Mouse (Mus musculus) intestine, embryonic 15.5 days (tissue): Measurements from ENCODE around the gene Slc39a11. TPM values are rescaled to one million over a fixed set of nuclear protein-coding genes. Genes with fewer than 3 reads are reported as not detected.

Experiments used
- ATAC-seq: fragments of 200-750 bp; cut with Nextera tagmentation; 2 replicates; pipeline ENCODE4 v1.8.0; 2017; ENCODE audit warnings: moderate TSS enrichment, moderate library complexity
- H3K27ac ChIP-seq: fragments of 300-500 bp; sonication (generic); 2 replicates; pipeline ENCODE4 v1.5.1; 2015; ENCODE audit warnings: mild to moderate bottlenecking, inconsistent platforms
- H3K27me3 ChIP-seq: fragments of 300-500 bp; sonication (generic); replicated peaks from 2 replicates; pipeline ENCODE4 v1.6.1; 2015; ENCODE audit warnings: inconsistent platforms
- H3K36me3 ChIP-seq: fragments of 300-500 bp; sonication (generic); 2 replicates; pipeline ENCODE4 v1.6.1; 2015; ENCODE audit warnings: inconsistent platforms
- H3K4me1 ChIP-seq: fragments of 300-500 bp; sonication (generic); replicated peaks from 2 replicates; pipeline ENCODE4 v1.6.1; 2015; ENCODE audit warnings: inconsistent platforms
- H3K4me2 ChIP-seq: fragments of 300-500 bp; sonication (generic); replicated peaks from 2 replicates; pipeline ENCODE4 v1.6.1; 2015; ENCODE audit warnings: mild to moderate bottlenecking, inconsistent platforms
- H3K4me3 ChIP-seq: fragments of 300-500 bp; sonication (generic); replicated peaks from 2 replicates; pipeline ENCODE4 v1.5.1; 2015; ENCODE audit warnings: inconsistent platforms
- H3K9ac ChIP-seq: fragments of 300-500 bp; sonication (generic); 2 replicates; pipeline ENCODE4 v1.6.1; 2015; ENCODE audit warnings: inconsistent platforms
- H3K9me3 ChIP-seq: fragments of 300-500 bp; sonication (generic); 2 replicates; pipeline ENCODE4 v1.6.1; 2016; ENCODE audit warnings: inconsistent platforms
- WGBS: fragments of 180-500 bp; shearing (Covaris S2); methylation state at CpG from one replicate; pipeline ENCODE4 v1.1.7; 2015; 5-methylcytosine and 5-hydroxymethylcytosine counted together
- polyA plus RNA-seq: library from polyadenylated mRNA; unstranded; fragments of >200 nt; fragmentation: Nextera tagmentation; extraction: Ambion mirVana; gene quantifications from 2 replicates; pipeline ENCODE4 v1.2.1, GENCODE M21; 2015

Slc39a11 gene
- polyA plus RNA-seq, 1 experiment from 2014 or later: 40.8 TPM

DNA sequence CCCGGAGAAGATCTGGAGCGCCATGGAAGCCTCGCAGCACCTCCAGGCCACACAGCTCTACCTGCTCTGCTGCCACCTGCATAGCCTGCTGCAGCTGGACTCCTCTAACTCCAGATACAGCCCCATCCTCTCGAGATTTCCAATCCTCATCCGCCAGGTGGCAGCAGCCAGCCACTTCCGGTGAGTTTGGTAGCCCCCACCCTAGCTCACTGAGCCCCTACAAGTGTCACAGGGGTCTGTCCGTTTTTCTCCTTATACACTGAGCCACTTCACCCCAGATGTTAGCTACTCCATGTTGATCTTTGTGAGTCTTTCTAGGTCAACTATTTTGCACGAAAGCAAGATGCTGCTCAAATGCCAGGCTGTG lies 2.0 kb upstream of the Slc39a11 start:
- Histone ChIP-seq H3K36me3 (peaks cover 36% of the 10 kb centered on the region), H3K27ac (no peak overlapping the region; the same call in 1 of the 2 replicates), H3K4me1 (peaks cover 19% of the 10 kb centered on the region), H3K4me2 (peak overlapping the region; percentile 1; the same call in 1 of the 2 replicates), H3K27me3 (no peaks in the 10 kb centered on the region), H3K4me3 (no peak overlapping the region), H3K9ac (no peak overlapping the region), H3K9me3 (no peaks in the 10 kb centered on the region)
- ATAC-seq: 0 out of 2 replicates have a peak, but pooled peaks have one; percentile 11
- 45% methylated on average over 8 of the region's 8 CpGs for WGBS

DNA sequence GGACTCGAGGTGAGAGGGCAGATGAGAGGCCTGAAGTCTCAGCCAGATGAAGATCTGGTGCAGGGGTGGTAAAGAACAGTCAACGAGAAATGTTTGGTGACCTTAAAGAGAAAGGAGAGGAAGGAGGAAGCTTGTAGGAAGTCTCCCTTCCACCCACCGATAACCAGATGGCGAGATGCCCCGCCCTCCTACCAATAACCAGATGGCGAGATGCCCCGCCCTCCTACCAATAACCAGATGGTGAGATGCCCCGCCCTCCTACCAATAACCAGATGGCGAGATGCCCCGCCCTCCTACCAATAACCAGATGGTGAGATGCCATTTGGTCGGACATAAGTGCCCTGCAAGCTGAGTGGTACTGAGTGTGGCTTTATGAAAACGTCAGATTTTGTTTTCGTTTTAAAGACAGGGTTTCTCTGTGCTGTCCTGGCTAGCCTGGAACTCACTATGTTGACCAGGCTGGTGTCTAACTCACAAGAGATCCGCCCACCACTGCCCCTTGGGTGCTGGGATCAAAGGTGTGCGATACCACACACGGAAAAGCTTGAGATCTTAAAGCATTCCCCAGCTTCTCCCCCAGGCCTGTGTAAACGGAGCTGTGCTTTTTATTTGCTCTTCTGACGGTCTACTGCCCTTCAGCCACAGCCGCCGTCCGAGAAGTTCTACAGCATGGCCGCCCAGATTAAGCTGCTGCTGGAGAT lies 1.5 kb upstream of the Slc39a11 start:
- H3K9me3 ChIP-seq: no peaks in the 10 kb centered on the region
- peaks cover 19% of the 10 kb centered on the region for H3K4me1 ChIP-seq
- 0 out of 2 replicates have a peak, but pooled peaks have one; percentile 12 for ATAC-seq
- H3K4me3 ChIP-seq: no peak overlapping the region
- H3K4me2 ChIP-seq: peak overlapping the region; percentile 37
- H3K27ac ChIP-seq: peak overlapping the region; percentile 56
- no peaks in the 10 kb centered on the region for H3K27me3 ChIP-seq
- H3K9ac ChIP-seq: no peak overlapping the region
- H3K36me3 ChIP-seq: peaks cover 31% of the 10 kb centered on the region
- 58% methylated on average over 22 of the region's 22 CpGs for WGBS

DNA sequence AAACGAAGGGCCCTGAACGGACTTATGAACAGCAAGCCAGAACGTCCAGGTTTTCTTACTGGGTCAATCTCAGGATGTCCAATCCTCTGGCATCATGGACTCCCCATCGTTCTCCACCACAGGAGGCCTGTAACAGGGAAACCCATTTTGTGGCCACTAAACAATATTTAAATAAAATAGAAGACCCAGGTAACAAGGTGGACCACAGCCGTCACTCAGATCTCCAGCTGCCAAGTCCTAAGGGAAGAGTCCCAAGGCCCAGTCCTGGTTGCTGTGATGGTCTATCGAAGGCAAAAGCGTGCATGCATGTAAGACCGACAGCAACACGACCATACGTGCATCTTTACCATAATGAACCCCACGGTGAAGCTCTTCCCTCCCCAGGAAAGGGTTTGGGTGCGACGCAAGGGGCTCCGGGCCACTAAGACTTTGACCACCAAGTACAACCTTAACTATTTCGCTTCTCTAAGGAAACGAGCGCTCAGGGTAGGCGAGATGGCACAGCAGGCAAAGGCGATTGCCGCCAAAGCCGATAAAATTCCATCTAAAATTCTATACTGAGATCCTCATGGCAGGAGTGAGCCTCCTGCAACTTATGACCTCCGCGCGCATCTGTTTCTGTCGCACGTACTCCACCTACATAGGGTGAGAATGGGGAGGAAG lies 1.1 kb downstream of the Slc39a11 start, which contains the start of gene Cog1:
Gene Cog1 (plus strand): TSS at position 480 of the 663 bp plus-strand sequence.
- 40% methylated on average over 26 of the region's 26 CpGs for WGBS
- Histone ChIP-seq H3K9me3 (no peaks in the 10 kb centered on the region), H3K4me1 (peaks cover 19% of the 10 kb centered on the region), H3K4me3 (peak within 1 kb of the TSS; percentile 92), H3K27ac (peak within 1 kb of the TSS; percentile 81), H3K4me2 (peak within 1 kb of the TSS; percentile 76), H3K27me3 (no peaks in the 10 kb centered on the region), H3K36me3 (peaks cover 18% of the 10 kb centered on the region), H3K9ac (peak within 1 kb of the TSS; percentile 97)
- no peak for ATAC-seq

DNA sequence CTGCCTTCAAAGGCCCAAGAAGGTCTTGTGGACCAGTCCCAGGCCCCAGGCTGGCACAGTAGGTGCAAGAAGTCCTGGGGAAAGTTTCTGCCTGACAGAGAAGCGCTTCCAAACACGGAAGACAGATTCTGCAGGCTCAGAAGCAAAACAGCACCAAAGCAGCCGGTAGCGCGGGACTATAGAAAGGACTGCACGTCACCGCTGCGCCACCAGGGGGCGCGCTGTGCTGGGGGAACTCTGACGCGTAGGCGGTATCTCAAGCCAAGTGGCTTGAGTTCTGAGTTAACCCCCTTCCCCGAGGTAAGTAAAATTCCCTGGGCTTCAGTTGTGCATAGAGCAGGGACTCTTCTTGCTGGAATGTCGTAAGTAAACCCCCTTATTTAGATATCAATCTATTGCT lies 1.7 kb downstream of the Slc39a11 start:
- 4% methylated on average over 15 of the region's 15 CpGs for WGBS
- Histone ChIP-seq H3K36me3 (peaks cover 13% of the 10 kb centered on the region), H3K4me1 (peaks cover 19% of the 10 kb centered on the region), H3K27me3 (no peaks in the 10 kb centered on the region), H3K9me3 (no peaks in the 10 kb centered on the region), H3K4me2 (peak overlapping the region; percentile 76; the same call in 1 of the 2 replicates), H3K27ac (no peak overlapping the region), H3K9ac (no peak overlapping the region), H3K4me3 (no peak overlapping the region)
- ATAC-seq: 0 out of 2 replicates have a peak, but pooled peaks have one; percentile 9

DNA sequence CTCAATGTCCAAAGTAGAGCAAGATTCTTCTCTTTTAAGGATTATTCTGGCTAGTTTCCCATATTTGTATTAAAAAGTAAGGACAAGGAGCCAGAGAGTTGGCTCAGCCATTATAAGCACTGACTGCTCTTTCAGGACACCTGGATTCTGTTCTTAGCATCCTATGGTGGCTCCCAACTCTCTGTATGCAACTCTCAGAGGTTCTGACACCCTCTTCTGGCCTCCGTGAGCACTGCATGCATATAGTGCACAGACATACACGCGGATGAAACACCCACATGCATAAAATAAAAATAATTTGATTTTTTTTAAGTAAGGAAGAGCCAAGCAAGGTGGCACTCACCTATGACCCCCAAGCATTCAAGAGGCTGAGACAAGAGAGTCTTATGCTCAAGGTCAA lies 4.7 kb downstream of the Slc39a11 start:
- H3K4me3 ChIP-seq: no peak overlapping the region
- no peak for ATAC-seq
- 91% methylated on average over 3 of the region's 3 CpGs for WGBS
- H3K27me3 ChIP-seq: no peaks in the 10 kb centered on the region
- no peak overlapping the region for H3K9ac ChIP-seq
- peaks cover 11% of the 10 kb centered on the region for H3K4me1 ChIP-seq
- H3K9me3 ChIP-seq: no peaks in the 10 kb centered on the region
- no peaks in the 10 kb centered on the region for H3K36me3 ChIP-seq
- H3K4me2 ChIP-seq: no peak overlapping the region
- H3K27ac ChIP-seq: no peak overlapping the region

DNA sequence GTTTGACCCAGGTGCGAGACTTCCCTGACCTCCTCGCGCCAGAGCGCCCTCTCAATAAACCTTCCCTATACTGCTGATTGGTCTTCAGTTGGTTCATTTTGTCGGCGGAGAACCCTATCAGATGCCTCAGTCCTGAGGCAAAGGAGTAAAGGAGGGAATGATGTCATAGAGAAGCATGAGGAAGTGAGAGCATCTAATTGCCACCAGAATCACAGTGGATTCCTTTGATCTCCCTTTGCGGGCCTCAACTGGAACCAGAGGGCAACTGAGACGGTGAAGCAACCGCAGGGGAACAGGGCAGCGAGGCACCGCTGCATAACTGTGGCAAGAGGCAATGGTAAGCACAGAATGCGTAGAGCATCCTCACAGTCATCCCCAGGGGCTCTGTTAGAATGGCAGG lies 11.2 kb downstream of the Slc39a11 start:
- Histone ChIP-seq H3K4me1 (no peaks in the 10 kb centered on the region), H3K9ac (no peak overlapping the region), H3K4me2 (no peak overlapping the region), H3K4me3 (no peak overlapping the region), H3K36me3 (no peaks in the 10 kb centered on the region), H3K27me3 (no peaks in the 10 kb centered on the region), H3K9me3 (no peaks in the 10 kb centered on the region), H3K27ac (no peak overlapping the region)
- 86% methylated on average over 12 of the region's 12 CpGs for WGBS
- ATAC-seq: no peak; the same call in 1 of the 2 replicates

DNA sequence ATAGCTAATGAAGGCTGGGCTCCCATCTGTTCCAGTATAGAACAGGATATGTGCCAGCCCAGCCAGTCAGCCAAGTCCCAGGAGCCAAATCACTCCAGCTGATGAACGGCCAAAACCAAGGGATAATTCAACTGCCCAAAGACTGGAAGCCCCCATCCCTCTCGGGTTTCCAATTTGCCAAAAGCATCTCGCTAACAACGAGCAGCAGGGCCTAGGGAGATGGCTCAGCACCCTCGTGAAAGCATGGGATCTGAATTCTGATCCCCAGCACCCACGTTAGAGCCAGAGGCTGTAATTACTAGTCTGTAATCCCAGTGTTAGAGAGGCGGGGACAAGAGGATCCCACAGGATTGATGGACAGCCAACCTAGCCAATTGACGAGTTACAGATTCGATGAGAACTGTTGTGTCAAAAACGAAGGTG lies 15.2 kb downstream of the Slc39a11 start:
- no peaks in the 10 kb centered on the region for H3K4me1 ChIP-seq
- H3K27me3 ChIP-seq: no peaks in the 10 kb centered on the region
- H3K4me2 ChIP-seq: no peak overlapping the region
- no peak overlapping the region for H3K27ac ChIP-seq
- no peaks in the 10 kb centered on the region for H3K36me3 ChIP-seq
- H3K9me3 ChIP-seq: no peaks in the 10 kb centered on the region
- WGBS: 78% methylated on average over 10 of the region's 10 CpGs
- H3K9ac ChIP-seq: no peak overlapping the region
- ATAC-seq: no peak
- no peak overlapping the region for H3K4me3 ChIP-seq

DNA sequence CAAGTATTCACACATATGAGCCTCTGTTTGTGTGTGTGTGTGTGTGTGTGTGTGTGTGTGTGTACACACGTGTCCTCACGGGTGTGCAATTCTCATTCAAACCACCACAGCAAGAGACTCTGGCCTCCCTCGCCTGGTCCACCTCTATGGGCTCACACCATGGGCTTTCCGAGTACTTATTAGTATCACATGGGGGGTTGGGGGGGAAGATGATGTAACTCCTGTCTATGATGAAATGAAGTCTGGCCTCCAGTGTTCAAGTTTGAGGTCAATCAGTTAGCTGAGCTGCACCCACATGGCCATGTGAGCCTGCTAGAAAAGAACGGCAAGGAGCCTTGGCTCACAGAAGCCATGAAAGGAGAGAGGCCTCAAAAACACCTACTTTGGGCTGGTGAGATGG lies 16.5 kb downstream of the Slc39a11 start:
- H3K4me3 ChIP-seq: no peak overlapping the region
- H3K27ac ChIP-seq: no peak overlapping the region
- no peak for ATAC-seq
- H3K4me2 ChIP-seq: no peak overlapping the region
- H3K4me1 ChIP-seq: no peaks in the 10 kb centered on the region
- 90% methylated on average over 5 of the region's 5 CpGs for WGBS
- no peaks in the 10 kb centered on the region for H3K36me3 ChIP-seq
- no peaks in the 10 kb centered on the region for H3K9me3 ChIP-seq
- no peaks in the 10 kb centered on the region for H3K27me3 ChIP-seq
- no peak overlapping the region for H3K9ac ChIP-seq

DNA sequence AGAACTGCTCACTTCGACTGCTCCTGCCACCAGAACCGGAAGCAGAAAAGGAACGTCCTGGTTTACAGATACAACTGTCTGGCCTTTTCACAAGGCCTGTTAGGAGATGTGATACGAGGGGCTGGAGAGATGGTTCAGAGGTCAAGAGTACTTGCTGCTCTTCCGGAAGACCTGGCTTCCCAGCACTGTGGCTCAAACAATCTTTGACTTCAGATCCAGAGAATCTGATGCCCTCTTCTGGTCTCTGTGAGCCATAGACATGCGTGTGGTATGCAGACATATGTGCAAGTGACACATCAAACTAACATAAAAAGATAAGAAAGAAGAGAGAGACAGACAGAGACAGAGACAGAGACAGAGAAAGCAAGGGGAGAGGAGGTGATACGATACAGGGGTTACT lies 17.6 kb downstream of the Slc39a11 start:
- H3K36me3 ChIP-seq: no peaks in the 10 kb centered on the region
- H3K4me1 ChIP-seq: no peaks in the 10 kb centered on the region
- no peaks in the 10 kb centered on the region for H3K27me3 ChIP-seq
- peak; percentile 56 for ATAC-seq
- H3K9ac ChIP-seq: no peak overlapping the region
- WGBS: 55% methylated on average over 7 of the region's 7 CpGs
- no peak overlapping the region for H3K4me3 ChIP-seq
- peak overlapping the region; percentile 55; the same call in 1 of the 2 replicates for H3K27ac ChIP-seq
- H3K4me2 ChIP-seq: peak overlapping the region; percentile 43; the same call in 1 of the 2 replicates
- no peaks in the 10 kb centered on the region for H3K9me3 ChIP-seq

DNA sequence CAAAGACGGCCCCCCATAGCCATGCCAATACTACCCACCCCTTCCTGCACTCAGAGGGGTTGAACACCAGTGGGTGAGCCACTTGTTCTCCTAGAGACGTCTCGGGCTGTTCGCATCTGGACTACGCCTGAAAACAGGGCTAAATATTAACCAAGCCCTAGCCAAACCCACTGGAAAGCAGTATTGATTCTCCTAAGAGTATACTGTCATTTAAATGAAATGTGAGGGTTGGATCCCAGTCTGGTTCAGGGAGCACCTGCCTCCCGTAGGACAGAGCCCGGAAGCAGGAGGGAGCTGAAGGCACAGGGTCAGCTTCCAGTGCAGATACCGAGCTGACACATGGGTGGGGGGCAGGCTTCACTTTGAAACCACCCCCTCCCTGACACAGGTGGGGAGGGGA lies 18.0 kb downstream of the Slc39a11 start:
- Histone ChIP-seq H3K27me3 (no peaks in the 10 kb centered on the region), H3K4me2 (peak overlapping the region; percentile 43; the same call in 1 of the 2 replicates), H3K27ac (peak overlapping the region; percentile 55; the same call in 1 of the 2 replicates), H3K36me3 (no peaks in the 10 kb centered on the region), H3K4me3 (no peak overlapping the region), H3K4me1 (no peaks in the 10 kb centered on the region), H3K9me3 (no peaks in the 10 kb centered on the region), H3K9ac (no peak overlapping the region)
- WGBS: 54% methylated on average over 8 of the region's 8 CpGs
- peak; percentile 89 for ATAC-seq

DNA sequence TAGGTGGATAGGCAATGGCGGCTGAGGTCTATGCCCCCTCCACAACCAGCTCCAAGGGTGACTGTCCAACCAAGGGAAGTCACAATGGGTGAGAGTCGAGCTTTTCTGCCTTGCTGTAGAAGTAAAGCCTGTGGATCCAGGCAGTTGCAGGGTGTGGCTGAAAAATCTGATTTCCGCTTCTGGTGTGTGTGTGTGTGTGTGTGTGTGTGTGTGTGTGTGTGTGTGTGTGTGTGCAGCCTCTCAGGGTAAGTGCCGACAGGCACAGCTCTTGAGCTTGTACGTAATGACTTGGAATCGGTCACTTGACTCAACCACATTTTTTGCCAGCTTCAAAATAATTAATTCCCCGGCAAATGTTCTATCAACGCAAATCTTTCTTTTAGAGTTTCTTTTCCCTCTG lies 18.6 kb downstream of the Slc39a11 start:
- ATAC-seq: peak; percentile 64
- H3K27me3 ChIP-seq: no peaks in the 10 kb centered on the region
- no peak overlapping the region; the same call in 1 of the 2 replicates for H3K27ac ChIP-seq
- H3K9ac ChIP-seq: no peak overlapping the region
- no peak overlapping the region for H3K4me3 ChIP-seq
- no peaks in the 10 kb centered on the region for H3K36me3 ChIP-seq
- no peaks in the 10 kb centered on the region for H3K4me1 ChIP-seq
- WGBS: 64% methylated on average over 8 of the region's 8 CpGs
- peak overlapping the region; percentile 43 for H3K4me2 ChIP-seq
- H3K9me3 ChIP-seq: no peaks in the 10 kb centered on the region

DNA sequence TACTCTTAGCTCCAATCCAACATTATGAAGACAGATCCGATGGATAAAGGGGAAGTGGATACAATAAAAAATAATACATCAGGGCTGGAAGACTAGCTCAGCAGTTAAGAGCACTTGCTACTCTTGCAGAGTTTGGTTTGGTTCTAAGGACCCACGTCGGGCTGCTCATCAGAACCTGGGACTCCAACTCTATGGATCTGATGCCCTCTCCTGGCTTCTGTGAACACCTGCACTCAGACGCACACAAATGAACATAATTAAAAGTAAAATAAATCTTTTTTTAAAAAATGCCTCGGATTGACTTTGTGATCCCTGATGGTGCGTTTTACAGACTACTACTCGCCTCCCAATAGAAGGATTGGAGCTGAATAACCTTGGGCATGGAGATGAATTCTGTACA lies 19.2 kb downstream of the Slc39a11 start:
- Histone ChIP-seq H3K4me2 (no peak overlapping the region), H3K27me3 (no peaks in the 10 kb centered on the region), H3K4me1 (no peaks in the 10 kb centered on the region), H3K36me3 (no peaks in the 10 kb centered on the region), H3K4me3 (no peak overlapping the region), H3K9me3 (no peaks in the 10 kb centered on the region), H3K9ac (no peak overlapping the region), H3K27ac (no peak overlapping the region)
- no peak for ATAC-seq
- WGBS: 58% methylated on average over 7 of the region's 7 CpGs
